Mouse (Mus musculus): Measurements from ENCODE around the gene Ctsz. TPM values are rescaled to one million over a fixed set of nuclear protein-coding genes. Genes with fewer than 3 reads are reported as not detected.

The Ctsz gene
- 10 to 100 TPM; 35.9 to 46.1 TPM for total RNA-seq (2021)
- long read RNA-seq, experiment 1, transcript Ctsz-201 (6 exons, 1,441 nt) = major isoform, 52 of 57 reads
- long read RNA-seq, experiment 1, partial matches to known transcripts = 2 of 57 reads
- long read RNA-seq, experiment 1, other reads (novel, unspliced or antisense) = 3 of 57 reads
- long read RNA-seq, experiment 2, transcript Ctsz-201 (6 exons, 1,441 nt) = major isoform, 56 of 59 reads
- long read RNA-seq, experiment 2, partial matches to known transcripts = 1 of 59 reads
- long read RNA-seq, experiment 2, other reads (novel, unspliced or antisense) = 2 of 59 reads

DNA sequence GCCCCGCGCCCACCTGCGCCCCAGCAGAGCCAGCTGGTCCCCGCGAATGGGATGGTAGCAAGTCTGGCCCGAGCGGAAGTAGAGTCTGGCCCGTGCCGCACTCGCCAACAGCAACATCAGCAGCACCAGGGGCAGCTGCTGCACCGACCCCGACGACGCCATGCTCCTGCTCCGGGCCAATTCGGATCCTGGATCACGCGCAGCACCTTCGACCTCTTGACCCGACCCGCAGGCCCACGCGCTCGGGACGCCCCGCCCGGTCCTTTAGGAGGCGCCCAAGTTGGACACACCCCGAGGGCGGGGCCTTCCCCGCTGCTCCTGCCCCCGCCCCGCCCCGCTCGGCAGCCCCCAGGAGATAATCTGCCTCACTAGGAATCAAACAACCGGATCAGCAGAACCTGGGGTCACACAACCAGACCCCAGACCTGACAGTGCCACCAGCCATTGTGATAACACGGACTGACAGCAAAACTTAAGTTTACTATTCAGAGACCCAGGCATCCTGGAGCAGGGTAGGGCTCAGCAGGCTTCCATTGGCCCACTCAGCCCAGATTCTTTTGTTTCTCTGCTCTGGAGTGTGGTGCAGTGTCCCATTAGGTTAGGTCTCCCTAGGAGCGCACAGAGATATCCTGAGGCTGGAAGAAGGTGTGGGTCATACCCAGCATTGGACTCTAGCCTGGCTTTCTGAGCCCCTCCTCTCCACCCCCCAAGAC lies at the start of gene Ctsz:
TSS of gene Ctsz (minus strand) at position 303 of the 713 bp plus-strand sequence.
- intact Hi-C loops (cut with DNase I; ENCODE audit: low total_unique reads) = no loop called here
- DNase-seq = peak; percentile 81

DNA sequence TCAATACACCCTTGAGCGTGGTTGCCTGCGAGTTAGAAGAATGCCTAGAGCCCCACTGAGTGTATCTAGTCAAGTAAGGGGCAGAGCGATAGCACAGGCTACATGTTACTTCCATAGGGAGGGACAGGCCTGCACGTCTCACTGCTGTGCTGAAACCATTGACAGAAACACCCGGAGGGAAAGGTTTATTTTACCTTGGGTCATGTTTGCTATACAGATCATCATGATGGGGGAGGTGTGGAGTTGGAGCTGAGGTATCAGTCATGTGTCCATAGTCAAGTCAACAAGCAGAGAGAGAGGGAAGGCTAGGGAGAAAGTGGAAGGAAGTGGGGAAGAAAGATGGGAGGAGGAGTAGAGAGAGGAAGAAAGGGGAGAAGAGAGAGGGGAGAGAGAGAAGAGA lies 48.2 kb upstream of the Ctsz start:
- no peak for DNase-seq
- intact Hi-C loops (cut with DNase I; ENCODE audit: low total_unique reads) = no loop called here

GRCm38 (mm10) chr2:174478746-174479145 lies 39.9 kb upstream of the Ctsz start:
- no peak for DNase-seq
- intact Hi-C loops (cut with DNase I; ENCODE audit: low total_unique reads) = loop anchor here (10.0 kb wide), 1 partner anchor 154 kb away; no protein-coding TSS in a partner anchor

GRCm38 (mm10) chr2:174477543-174478319 lies 38.9 kb upstream of the Ctsz start:
- DNase-seq = no peak
- intact Hi-C loops (cut with DNase I; ENCODE audit: low total_unique reads) = loop anchor here (10.0 kb wide), 1 partner anchor 153 kb away; no protein-coding TSS in a partner anchor

GRCm38 (mm10) chr2:174473550-174473927 lies 34.7 kb upstream of the Ctsz start:
- intact Hi-C loops (cut with DNase I; ENCODE audit: low total_unique reads) = loop anchor here (10.0 kb wide), 1 partner anchor 149 kb away; no protein-coding TSS in a partner anchor
- no peak for DNase-seq

- peak; percentile 100 for DNase-seq
- intact Hi-C loops (cut with DNase I; ENCODE audit: low total_unique reads) = loop anchor here (10.0 kb wide), 1 partner anchor 148 kb away; no protein-coding TSS in a partner anchor
Measured at GRCm38 (mm10) chr2:174472818-174473549, 34.1 kb upstream of the Ctsz start, which contains the start of gene Prelid3b. Gene Prelid3b, minus strand, starts transcription at chr2:174473081.

GRCm38 (mm10) chr2:174472407-174472806 lies 33.6 kb upstream of the Ctsz start:
- intact Hi-C loops (cut with DNase I; ENCODE audit: low total_unique reads) = loop anchor here (10.0 kb wide), 1 partner anchor 148 kb away; no protein-coding TSS in a partner anchor
- no peak for DNase-seq

- intact Hi-C loops (cut with DNase I; ENCODE audit: low total_unique reads) = loop anchor here (10.0 kb wide), 1 partner anchor 146 kb away; no protein-coding TSS in a partner anchor
- no peak for DNase-seq
Measured at GRCm38 (mm10) chr2:174470786-174471405, 32.1 kb upstream of the Ctsz start.

GRCm38 (mm10) chr2:174470333-174470732 lies 31.5 kb upstream of the Ctsz start:
- no peak for DNase-seq
- intact Hi-C loops (cut with DNase I; ENCODE audit: low total_unique reads) = loop anchor here (10.0 kb wide), 1 partner anchor 146 kb away; no protein-coding TSS in a partner anchor

GRCm38 (mm10) chr2:174463789-174464523 lies 25.1 kb upstream of the Ctsz start, which contains the start of gene Atp5e:
Gene Atp5e, minus strand, starts transcription at chr2:174464105.
- intact Hi-C loops (cut with DNase I; ENCODE audit: low total_unique reads) = no loop called here
- DNase-seq = peak; percentile 96

- intact Hi-C loops (cut with DNase I; ENCODE audit: low total_unique reads) = no loop called here
- DNase-seq = no peak
Measured at GRCm38 (mm10) chr2:174463370-174463769, 24.5 kb upstream of the Ctsz start.

- intact Hi-C loops (cut with DNase I; ENCODE audit: low total_unique reads) = no loop called here
- DNase-seq = no peak
Measured at GRCm38 (mm10) chr2:174459365-174459764, 20.5 kb upstream of the Ctsz start.

GRCm38 (mm10) chr2:174453681-174454080 lies 14.8 kb upstream of the Ctsz start:
- DNase-seq = no peak
- intact Hi-C loops (cut with DNase I; ENCODE audit: low total_unique reads) = no loop called here

DNA sequence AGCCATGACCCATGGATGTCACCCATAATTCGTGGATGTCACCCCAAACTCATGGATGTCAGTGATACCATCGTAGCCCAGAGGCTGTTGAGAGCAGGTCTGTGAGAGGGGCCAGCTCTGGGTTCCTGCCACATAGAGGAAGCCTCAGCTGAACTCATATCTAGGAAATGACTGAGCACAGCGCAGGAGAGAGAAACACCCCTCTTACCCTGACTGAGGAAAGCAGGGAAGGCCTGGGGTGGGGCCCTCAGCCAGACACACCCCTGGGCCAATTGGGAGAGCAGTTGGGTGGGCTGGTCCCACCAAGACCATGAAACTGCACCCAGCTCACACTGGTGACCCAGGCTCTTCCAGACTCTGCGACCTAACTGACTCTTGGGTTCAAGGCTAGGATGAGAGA lies 11.5 kb upstream of the Ctsz start, which contains the start of gene Tubb1:
TSS of gene Tubb1 (plus strand) at position 343 of the 400 bp plus-strand sequence.
- intact Hi-C loops (cut with DNase I; ENCODE audit: low total_unique reads) = no loop called here
- no peak for DNase-seq

DNA sequence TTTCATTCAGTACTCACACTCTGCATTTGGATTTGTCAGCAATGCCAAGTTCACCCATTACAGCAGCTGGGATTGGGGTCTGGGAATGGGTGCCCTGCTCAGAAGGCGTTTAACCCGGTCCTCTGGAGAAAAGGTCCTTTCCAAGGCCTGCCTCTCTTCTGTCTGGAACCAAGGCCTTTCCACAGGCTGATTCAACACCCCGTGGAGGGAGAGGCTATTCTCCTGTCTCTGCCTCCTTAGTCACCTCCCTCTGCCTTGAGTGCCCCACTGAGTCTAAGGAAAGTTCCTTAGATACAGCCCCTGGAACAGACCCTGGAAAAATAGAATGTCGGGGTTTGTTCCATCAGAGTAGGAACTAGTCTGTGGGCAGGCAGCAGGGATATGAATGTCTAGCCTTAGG lies 9.6 kb upstream of the Ctsz start:
- intact Hi-C loops (cut with DNase I; ENCODE audit: low total_unique reads) = no loop called here
- no peak for DNase-seq

GRCm38 (mm10) chr2:174446905-174447304 lies 8.1 kb upstream of the Ctsz start:
- no peak for DNase-seq
- intact Hi-C loops (cut with DNase I; ENCODE audit: low total_unique reads) = no loop called here

- intact Hi-C loops (cut with DNase I; ENCODE audit: low total_unique reads) = no loop called here
Measured at GRCm38 (mm10) chr2:174446492-174446891, 7.7 kb upstream of the Ctsz start.

GRCm38 (mm10) chr2:174445018-174445417 lies 6.2 kb upstream of the Ctsz start:
- no peak for DNase-seq
- intact Hi-C loops (cut with DNase I; ENCODE audit: low total_unique reads) = no loop called here

More at GRCm38 (mm10) chr2:174446492-174446891, 7.7 kb upstream of the Ctsz start:
- DNase-seq = no peak
